Mouse (Mus musculus) G1E (cell line): ENCODE data around the gene Ints3.

Experiments used
- CTCF ChIP-seq: IDR thresholded peaks from 2 replicates; pipeline ENCODE4 v1.5.1; 2012; ENCODE audit warnings: low read depth, low read length, inconsistent platforms, mixed read lengths
- GATA1 ChIP-seq: IDR thresholded peaks from 2 replicates; pipeline ENCODE4 v1.6.1; 2012; ENCODE audit warnings: borderline replicate concordance, low read length, inconsistent platforms, mixed read lengths
- GATA2 ChIP-seq: IDR thresholded peaks from 2 replicates; pipeline ENCODE4 v1.6.1; 2012; ENCODE audit warnings: low read depth, low read length, inconsistent platforms, borderline replicate concordance

- TF ChIP-seq CTCF, result no peak
- no peak for TF ChIP-seq GATA2
- no peak for TF ChIP-seq GATA1
These were observed 7.3 kb upstream of the Ints3 start for GRCm38 (mm10) chr3:90440756-90441155.
